Mouse (Mus musculus): ENCODE measurements around the gene Slc35e1. TPM values are rescaled to one million over a fixed set of nuclear protein-coding genes. Genes with fewer than 3 reads are reported as not detected.

Gene Slc35e1
- total and polyA plus RNA-seq, 3 experiments: 30.4 to 31.7 TPM; not detected in 1

DNA sequence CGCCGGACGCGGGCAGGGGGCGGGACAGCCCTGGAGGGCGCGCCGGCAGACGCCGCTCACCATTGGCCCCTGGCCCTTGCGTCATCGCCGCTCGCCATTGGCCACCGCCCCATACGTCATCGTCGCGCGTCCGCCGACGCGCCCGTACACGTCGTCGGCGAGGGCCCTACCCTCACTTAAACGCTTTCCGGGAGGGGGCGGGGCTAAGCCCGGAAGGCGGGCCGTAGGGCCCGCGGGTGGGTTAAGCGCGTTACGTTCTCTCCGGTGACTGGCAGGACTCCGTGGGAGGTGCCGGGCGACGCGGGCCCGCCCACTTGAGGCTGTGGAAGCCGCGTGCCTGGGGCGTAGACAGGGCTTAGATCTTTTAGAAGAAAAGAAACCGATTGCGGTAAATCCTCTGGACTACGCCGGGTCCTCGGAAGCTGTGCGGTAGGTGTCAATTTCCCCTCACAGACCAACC lies 238 bp upstream of the Slc35e1 start (continued):
- TF ChIP-seq SMC3 (IDR thresholded peaks at IDR 0.05; ENCODE audit: low read depth, low read length): no peak
- no peak for TF ChIP-seq JUND (IDR thresholded peaks at IDR 0.05; ENCODE audit: low read depth, low read length)

DNA sequence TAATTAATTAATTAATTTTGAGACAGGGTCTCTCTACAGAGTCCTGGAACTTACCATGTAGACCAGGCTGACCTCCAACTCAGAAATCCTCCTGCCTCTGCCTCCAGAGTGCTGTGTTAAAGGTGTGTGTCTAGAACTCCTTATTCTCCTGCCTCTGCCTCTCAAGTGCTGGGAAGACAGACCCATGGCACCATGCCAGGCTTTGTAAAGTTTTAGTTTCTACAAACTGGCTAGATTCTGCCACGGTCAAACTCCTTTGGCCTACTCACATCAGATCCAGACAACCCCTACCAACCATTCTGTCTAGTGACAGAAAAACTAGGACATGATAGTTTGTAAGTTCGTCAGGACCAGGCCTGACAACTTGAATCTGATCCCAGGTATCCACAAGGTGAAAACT lies 1.4 kb downstream of the Slc35e1 start:
- no peaks in the 10 kb centered on the region for H3K27me3 ChIP-seq (ENCODE audit: control insufficient read depth in 1 of 2, insufficient read depth in 2 of 2, low read length in 2 of 2)
- H3K27ac ChIP-seq (ENCODE audit: control insufficient read depth, low read depth, low read length): no peak overlapping the region
- H3K4me3 ChIP-seq (ENCODE audit: control insufficient read depth in 1 of 2, insufficient read depth in 1 of 2, low read depth in 2 of 2, low read length in 2 of 2): no peak overlapping the region; a peak in 1 of 4 replicates
- no peak overlapping the region for H3K9ac ChIP-seq (ENCODE audit: control insufficient read depth, low read depth, low read length, poor library complexity, severe bottlenecking)
- peaks cover 0 to 12% of the 10 kb centered on the region in 2 experiments; a peak in 2 of 4 replicates for H3K4me1 ChIP-seq (ENCODE audit: control insufficient read depth in 1 of 2, insufficient read depth in 2 of 2, low read length in 2 of 2)
- H3K79me2 ChIP-seq (ENCODE audit: control insufficient read depth, insufficient read depth, low read length, poor library complexity): peaks cover 20% of the 10 kb centered on the region
- DNase-seq (ENCODE audit: low read depth, low spot score): no peak
- H3K9me3 ChIP-seq (replicated peaks; ENCODE audit: insufficient read depth, low read length): no peaks in the 10 kb centered on the region
- peaks cover 6 to 10% of the 10 kb centered on the region in 2 experiments for H3K36me3 ChIP-seq (ENCODE audit: control insufficient read depth in 1 of 2, insufficient read depth in 2 of 2, low read length in 2 of 2)
- TF ChIP-seq BHLHE40 (IDR thresholded peaks at IDR 0.05; ENCODE audit: borderline replicate concordance, low read depth, low read length) (no peak), TCF12 (IDR thresholded peaks at IDR 0.05; ENCODE audit: low read depth, low read length) (no peak), MEF2A (IDR thresholded peaks at IDR 0.05; ENCODE audit: extremely low read depth, insufficient replicate concordance, low read depth, low read length, poor library complexity, severe bottlenecking) (no peak), TBP (IDR thresholded peaks at IDR 0.05; ENCODE audit: low read depth, low read length) (no peak), POLR2A (IDR thresholded peaks at IDR 0.05; ENCODE audit: control insufficient read depth in 1 of 2, insufficient read depth in 1 of 2, low read depth in 1 of 2, low read length in 2 of 2, poor library complexity in 1 of 2) (no peak), E2F4 (IDR thresholded peaks at IDR 0.05; ENCODE audit: borderline replicate concordance, low read depth, low read length) (no peak), MYB (IDR thresholded peaks at IDR 0.05; ENCODE audit: low read depth, low read length) (no peak), TAL1 (IDR thresholded peaks at IDR 0.05; ENCODE audit: low read length) (no peak), RCOR1 (IDR thresholded peaks at IDR 0.05; ENCODE audit: low read depth, low read length) (no peak), NELFE (IDR thresholded peaks at IDR 0.05; ENCODE audit: low read depth, low read length) (no peak), ZC3H11A (IDR thresholded peaks at IDR 0.05; ENCODE audit: low read depth, low read length) (no peak), UBTF (IDR thresholded peaks at IDR 0.05; ENCODE audit: borderline replicate concordance, insufficient read depth, low read depth, low read length) (no peak), SMC3 (IDR thresholded peaks at IDR 0.05; ENCODE audit: low read depth, low read length) (no peak), USF2 (IDR thresholded peaks at IDR 0.05; ENCODE audit: borderline replicate concordance in 1 of 2, insufficient read depth in 1 of 2, low read depth in 1 of 2, low read length in 2 of 2) (no peak), JUND (IDR thresholded peaks at IDR 0.05; ENCODE audit: low read depth, low read length) (no peak), ETS1 (IDR thresholded peaks at IDR 0.05; ENCODE audit: low read depth, low read length) (no peak), MYC (IDR thresholded peaks at IDR 0.05; ENCODE audit: low read depth, low read length) (no peak), KAT2A (conservative IDR thresholded peaks at IDR 0.05; ENCODE audit: low read depth, low read length) (no peak), SIN3A (IDR thresholded peaks at IDR 0.05; ENCODE audit: low read length) (no peak)

All from MEL (cell line).